Mouse (Mus musculus) CH12.LX (cell line): ENCODE results near the gene Hmga2.

Experiments used
- MEF2A ChIP-seq: IDR thresholded peaks from 2 replicates; pipeline ENCODE4 v1.6.1; 2014; ENCODE audit warnings: low read depth, mild to moderate bottlenecking, inconsistent platforms, low read length, improper control_type of control experiment, borderline replicate concordance
- MYC ChIP-seq: IDR thresholded peaks from 2 replicates; pipeline ENCODE4 v1.6.1; 2011; ENCODE audit warnings: low read depth, mild to moderate bottlenecking, improper control_type of control experiment, low read length

DNA sequence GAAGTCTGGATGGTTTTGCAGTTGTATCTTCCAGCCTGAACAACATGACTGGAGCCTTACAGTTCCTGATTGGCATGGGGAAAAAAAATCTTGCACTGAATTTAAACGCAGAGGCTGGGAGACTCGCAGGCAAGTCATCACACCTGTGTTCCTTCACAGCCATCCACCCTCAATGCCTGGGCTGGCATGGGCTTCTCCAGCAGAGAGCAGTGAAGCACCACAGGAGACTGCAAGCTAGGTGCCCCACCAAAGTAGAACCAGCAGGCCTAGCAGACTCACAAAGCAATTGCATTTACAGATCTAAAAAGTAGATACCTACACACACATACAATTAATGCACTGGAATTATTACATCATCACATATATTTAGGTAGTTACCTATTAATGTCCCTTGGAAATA lies 44.8 kb downstream of the Hmga2 start:
- no peak for TF ChIP-seq MYC
- TF ChIP-seq MEF2A = no peak
